Mouse (Mus musculus) embryonic stem cell, embryonic (primary cell): ENCODE measurements around the gene Mta2.
"Not testable (repeated sequence)": the region's sequence is repeated elsewhere in the genome, so short reads cannot be mapped to it uniquely, and the experiment has no call there.

Source experiments
- CTCF ChIA-PET, 4 experiments: fragments of 300-600 bp in 2 of 4; fragments of 350-600 bp in 2 of 4; sonication (Branson Sonifier 250); formaldehyde crosslinking; loops; one replicate each; lab custom pipeline; 2022; ENCODE audit warnings: inconsistent platforms in 2 of 4; lab: Charles Lee
- POLR2A ChIA-PET, 4 experiments: fragments of 300-600 bp in 2 of 4; fragments of 350-600 bp in 2 of 4; sonication (Branson Sonifier 250); formaldehyde crosslinking; loops; one replicate each; lab custom pipeline; 2022; ENCODE audit warnings: antibody characterized with exemption in 4 of 4, inconsistent platforms in 1 of 4; lab: Charles Lee

Gene Mta2

DNA sequence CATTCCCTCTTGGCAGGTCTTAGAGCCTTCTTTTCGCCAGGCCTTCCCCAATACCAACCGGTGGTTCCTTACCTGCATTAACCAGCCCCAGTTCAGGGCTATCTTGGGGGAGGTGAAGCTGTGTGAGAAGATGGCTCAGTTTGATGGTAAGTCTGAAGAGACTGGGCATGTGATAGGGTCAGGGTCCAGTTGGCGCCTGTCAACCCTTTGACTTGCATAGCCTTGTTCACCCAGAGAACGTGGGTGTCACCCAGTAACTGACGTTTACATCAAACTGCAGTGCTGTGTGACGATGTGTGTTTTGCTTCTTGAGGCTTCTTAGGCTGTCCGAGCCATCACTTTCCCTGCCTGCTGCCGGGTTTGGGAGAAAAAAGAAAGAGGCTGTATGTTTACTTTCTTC is 30.8 kb downstream of the Mta2 start:
- POLR2A ChIA-PET: interaction anchor here (0.6 to 23.4 kb wide), 38 partner anchors 8 to 250 kb away, joined by 3 to 604 read pairs (median 6); partner anchors contain the start of genes Mta2 (in 3 of the 4), 1810009A15Rik (in 2 of the 4), Ahnak (in 2 of the 4) and B3gat3 (in 2 of the 4)
- CTCF ChIA-PET: not testable (repeated sequence)

DNA sequence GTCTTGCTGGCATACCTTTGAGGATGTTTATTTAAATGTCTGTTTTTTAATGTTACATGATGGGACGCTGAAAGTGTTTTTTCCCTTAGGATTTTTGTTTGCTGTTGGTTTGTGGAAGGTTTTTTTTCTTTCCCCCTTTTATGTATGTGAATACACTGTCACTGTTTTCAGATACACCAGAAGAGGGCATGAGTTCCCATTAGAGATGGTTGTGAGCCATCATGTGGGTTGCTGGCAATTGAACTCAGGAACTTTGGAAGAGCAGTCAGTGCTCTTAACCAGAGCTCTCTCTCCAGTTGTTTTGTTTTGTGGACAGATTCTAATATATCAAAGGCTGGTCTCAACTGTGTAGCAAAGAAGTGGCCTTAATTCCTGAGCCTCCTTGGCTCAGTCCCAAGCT is 33.0 kb downstream of the Mta2 start:
- ChIA-PET CTCF (interaction anchor here in 2 of 4 experiments (0.9 to 3.4 kb wide), 4 partner anchors 14 to 135 kb away, joined by 3 to 12 read pairs (median 7); partner anchors contain the start of gene Ahnak (in 1 of the 2)), POLR2A (interaction anchor here (0.6 to 23.4 kb wide), 36 partner anchors 4 to 252 kb away, joined by 3 to 604 read pairs (median 6); partner anchors contain the start of genes Ahnak (in 3 of the 4), Eef1g (in 3 of the 4), Tut1 (in 3 of the 4) and 1810009A15Rik (in 2 of the 4))

GRCm38 (mm10) chr19:8975491-8975890 is 33.8 kb downstream of the Mta2 start:
- CTCF ChIA-PET: interaction anchor here (0.7 to 9.2 kb wide), 8 partner anchors 13 to 134 kb away, joined by 3 to 57 read pairs (median 5); partner anchors contain the start of gene Ahnak (in 1 of the 4)
- POLR2A ChIA-PET: interaction anchor here (0.5 to 23.4 kb wide), 37 partner anchors 5 to 1622 kb away, joined by 3 to 604 read pairs (median 6); partner anchors contain the start of genes 1810009A15Rik (in 3 of the 4), Ahnak (in 3 of the 4), Eef1g (in 3 of the 4) and Gm49416 (in 3 of the 4)

- ChIA-PET CTCF (interaction anchor here (0.6 to 9.2 kb wide), 18 partner anchors 10 to 909 kb away, joined by 3 to 57 read pairs (median 4); partner anchors contain the start of gene Eef1g (in 1 of the 4)), POLR2A (interaction anchor here (0.6 to 23.4 kb wide), 59 partner anchors 4 to 1623 kb away, joined by 3 to 604 read pairs (median 5); partner anchors contain the start of genes Ahnak (in 4 of the 4), Eef1g (in 4 of the 4), 1810009A15Rik (in 2 of the 4) and B3gat3 (in 2 of the 4))
Observed at GRCm38 (mm10) chr19:8976535-8976934, 34.9 kb downstream of the Mta2 start.

DNA sequence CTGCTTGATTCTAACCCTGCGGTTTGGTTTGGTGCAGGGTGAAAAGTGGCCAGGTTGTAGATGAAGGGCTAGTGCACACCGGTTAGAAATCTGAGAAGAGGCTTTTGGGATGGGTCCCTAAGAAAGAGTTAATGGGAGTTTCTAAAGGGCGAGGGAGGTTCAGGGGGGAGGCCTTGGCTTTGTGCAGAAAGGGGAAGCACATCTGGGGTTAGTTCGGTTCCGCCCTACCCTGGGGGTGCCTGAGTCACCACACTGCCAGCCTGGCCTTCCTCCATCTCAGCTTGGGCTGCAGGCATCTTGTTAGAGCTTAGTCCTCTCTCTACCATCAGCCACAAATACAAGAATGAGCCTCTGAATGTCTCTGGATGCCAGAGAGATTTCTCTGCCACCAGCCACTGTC is 39.1 kb downstream of the Mta2 start:
- ChIA-PET POLR2A (interaction anchor here (0.6 to 23.4 kb wide), 47 partner anchors 9 to 258 kb away, joined by 3 to 604 read pairs (median 5); partner anchors contain the start of genes Eef1g (in 3 of the 4), 1810009A15Rik (in 2 of the 4), Ahnak (in 2 of the 4) and Gm49416 (in 2 of the 4)), CTCF (interaction anchor here in 2 of 4 experiments (1.1 to 9.2 kb wide), 4 partner anchors 12 to 142 kb away, joined by 3 to 57 read pairs (median 6); partner anchors contain the start of gene Gng3 (in 1 of the 2))

DNA sequence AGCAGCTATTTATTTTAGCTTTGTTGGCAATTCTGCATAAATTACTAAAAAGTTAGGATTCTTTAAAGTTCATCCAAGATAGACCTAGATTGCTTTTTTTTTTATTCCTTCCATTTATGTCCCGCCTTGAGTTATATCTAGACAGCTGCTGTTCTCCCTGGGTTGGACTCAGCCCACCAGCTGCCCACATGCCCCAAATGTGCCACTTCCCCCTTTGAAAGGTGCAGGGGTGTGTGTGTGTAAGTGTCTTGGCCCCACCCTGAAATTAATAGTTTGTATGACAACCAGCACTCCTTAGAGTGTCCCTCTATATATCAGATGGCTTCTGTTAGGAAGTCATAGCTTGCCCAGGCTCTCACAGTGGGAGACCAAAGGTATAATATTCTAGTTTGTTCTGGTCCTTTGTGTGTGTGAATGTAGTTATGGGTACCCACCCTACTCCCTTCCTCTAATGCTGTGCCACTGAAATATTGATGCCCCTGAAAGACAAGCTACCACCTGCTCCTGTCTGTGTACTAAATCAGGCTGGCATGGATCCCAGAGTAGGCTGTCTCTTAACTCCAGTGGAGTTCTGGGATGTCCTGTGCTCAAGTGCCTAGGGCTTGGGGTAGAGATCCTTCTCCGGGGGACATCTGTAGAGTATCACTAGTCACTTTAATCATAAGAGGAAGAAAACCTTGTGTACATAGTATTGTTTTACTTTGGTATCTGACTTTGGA is 39.9 kb downstream of the Mta2 start:
- CTCF ChIA-PET: interaction anchor here in 3 of 4 experiments (0.6 to 9.2 kb wide), 4 partner anchors 11 to 118 kb away, joined by 3 to 57 read pairs (median 6); no protein-coding TSS in a partner anchor
- POLR2A ChIA-PET: interaction anchor here (0.5 to 23.4 kb wide), 52 partner anchors 8 to 1950 kb away, joined by 3 to 604 read pairs (median 5); partner anchors contain the start of genes Eef1g (in 3 of the 4), 1810009A15Rik (in 2 of the 4), Ahnak (in 2 of the 4) and Gm49416 (in 2 of the 4)

DNA sequence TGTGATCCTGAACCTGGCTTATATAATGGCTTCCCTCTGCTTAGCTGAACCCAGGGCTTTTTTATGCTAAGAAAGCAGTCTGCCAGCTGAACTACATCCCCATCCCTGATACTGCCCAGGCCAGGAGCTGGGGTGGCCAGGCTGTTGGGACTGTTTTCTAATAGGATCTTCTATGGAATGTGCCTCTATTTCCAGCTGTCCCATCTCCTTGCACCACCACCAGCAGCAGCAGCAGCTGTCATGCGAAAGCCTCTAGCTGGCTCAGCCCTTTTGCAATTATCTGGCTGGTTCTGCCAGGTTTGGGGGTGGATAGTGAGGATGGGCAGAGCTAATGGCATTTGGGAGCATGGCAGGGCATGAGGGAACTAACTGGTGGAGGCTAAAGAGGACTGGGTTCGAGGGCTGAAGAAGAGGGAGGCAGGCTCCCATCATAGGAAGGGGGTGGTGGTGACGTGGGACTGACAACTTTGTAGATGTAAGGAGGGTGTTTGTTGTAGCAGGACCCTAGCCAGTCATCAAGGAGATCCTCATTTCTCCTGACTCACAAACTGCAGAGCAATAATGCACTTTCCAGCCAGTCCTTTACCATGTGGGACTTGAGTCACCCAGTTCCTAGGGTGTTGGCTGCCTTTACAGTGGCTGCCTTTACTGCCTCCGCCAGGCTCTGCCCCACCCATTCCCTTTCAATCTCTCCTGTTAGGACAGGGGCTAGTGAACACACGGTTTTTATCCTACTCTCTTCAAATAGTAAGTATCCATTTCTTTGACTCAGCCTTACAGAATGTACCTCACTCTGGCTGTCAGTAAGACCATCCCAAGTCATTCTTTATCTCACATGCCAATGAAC is 40.9 kb downstream of the Mta2 start:
- POLR2A ChIA-PET: interaction anchor here (0.6 to 23.4 kb wide), 39 partner anchors 7 to 267 kb away, joined by 3 to 604 read pairs (median 6); partner anchors contain the start of genes Eef1g (in 3 of the 4), 1810009A15Rik (in 2 of the 4), Ahnak (in 2 of the 4) and Gm49416 (in 2 of the 4)

DNA sequence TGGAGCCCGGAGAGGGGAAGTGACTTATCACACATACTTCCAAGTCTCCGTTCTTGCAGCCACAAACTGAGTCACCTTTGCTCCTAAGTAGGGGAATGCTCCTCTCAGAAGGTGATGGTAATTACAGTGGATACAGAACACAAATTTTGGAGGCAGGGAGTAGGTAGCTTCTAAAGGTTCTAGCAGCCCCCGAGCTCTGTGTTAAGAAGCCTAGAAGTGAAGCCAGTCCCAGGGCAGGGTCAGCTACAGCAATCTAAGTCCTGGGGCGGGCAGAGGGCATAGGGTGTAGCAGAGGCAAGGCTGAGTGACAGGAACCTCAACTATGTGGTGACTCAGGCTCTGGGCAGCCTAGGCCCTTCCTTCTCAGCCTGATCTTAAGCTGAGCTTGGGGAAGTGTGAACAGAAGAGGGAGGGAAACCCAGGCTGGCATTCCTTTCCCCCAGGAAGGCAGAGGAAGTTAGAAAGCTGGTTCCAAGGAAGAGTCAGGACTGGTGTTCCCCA is 41.5 kb downstream of the Mta2 start:
- CTCF ChIA-PET: interaction anchor here in 3 of 4 experiments (0.7 to 9.2 kb wide), 4 partner anchors 10 to 130 kb away, joined by 3 to 57 read pairs (median 4); no protein-coding TSS in a partner anchor
- POLR2A ChIA-PET: interaction anchor here (0.6 to 23.4 kb wide), 47 partner anchors 8 to 260 kb away, joined by 3 to 604 read pairs (median 5); partner anchors contain the start of genes Eef1g (in 3 of the 4), 1810009A15Rik (in 2 of the 4), Gm49416 (in 2 of the 4) and Tut1 (in 2 of the 4)

More for the DNA sequence above, 40.9 kb downstream of the Mta2 start:
- CTCF ChIA-PET: interaction anchor here in 1 of 4 experiments (9.2 kb wide), 1 partner anchor 100 kb away, joined by 57 read pairs; no protein-coding TSS in a partner anchor

DNA sequence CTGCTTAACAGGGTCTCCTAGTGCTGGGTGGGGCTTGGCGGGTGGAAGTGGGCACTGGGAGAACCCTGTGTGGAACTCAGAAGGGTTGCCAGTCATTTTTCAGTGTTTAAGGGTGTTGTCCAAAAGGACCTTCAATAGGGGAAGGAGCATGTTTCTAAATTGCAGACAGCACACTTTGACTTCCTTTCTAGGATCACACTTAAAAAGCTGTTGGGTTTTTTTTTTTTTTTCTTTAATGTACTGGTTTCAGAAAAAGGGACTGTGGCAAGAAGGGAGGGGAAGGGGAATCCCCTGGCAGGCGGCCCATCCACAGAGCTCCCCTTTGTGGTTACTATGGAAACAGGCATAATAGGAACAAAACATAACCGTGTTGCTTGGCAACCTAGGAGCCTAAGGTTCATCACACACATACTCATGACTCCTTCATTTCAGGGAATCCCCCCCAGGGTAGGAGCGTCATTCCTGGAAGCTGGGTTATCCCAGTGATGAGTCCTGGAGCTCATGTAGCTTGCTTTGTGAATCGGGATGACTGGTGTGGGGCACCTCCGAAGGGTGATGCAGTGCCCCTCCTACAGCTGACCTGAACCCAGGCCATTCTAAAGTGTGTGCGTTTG is 42.7 kb downstream of the Mta2 start:
- POLR2A ChIA-PET: interaction anchor here (0.7 to 23.4 kb wide), 75 partner anchors 6 to 270 kb away, joined by 3 to 604 read pairs (median 4); partner anchors contain the start of genes Eef1g (in 3 of the 4), 1810009A15Rik (in 2 of the 4), Gm49416 (in 2 of the 4) and Gng3 (in 2 of the 4)
- CTCF ChIA-PET: interaction anchor here in 2 of 4 experiments (1.2 to 9.2 kb wide), 5 partner anchors 9 to 131 kb away, joined by 3 to 57 read pairs (median 4); partner anchors contain the start of gene Eef1g (in 1 of the 2)

GRCm38 (mm10) chr19:8985891-8986290 is 44.2 kb downstream of the Mta2 start:
- CTCF ChIA-PET: no interaction called here
- POLR2A ChIA-PET: interaction anchor here (0.6 to 23.4 kb wide), 12 partner anchors 9 to 124 kb away, joined by 3 to 604 read pairs (median 12); partner anchors contain the start of genes 1810009A15Rik (in 2 of the 4), Eef1g (in 2 of the 4), Gm49416 (in 2 of the 4) and Ganab (in 1 of the 4)

DNA sequence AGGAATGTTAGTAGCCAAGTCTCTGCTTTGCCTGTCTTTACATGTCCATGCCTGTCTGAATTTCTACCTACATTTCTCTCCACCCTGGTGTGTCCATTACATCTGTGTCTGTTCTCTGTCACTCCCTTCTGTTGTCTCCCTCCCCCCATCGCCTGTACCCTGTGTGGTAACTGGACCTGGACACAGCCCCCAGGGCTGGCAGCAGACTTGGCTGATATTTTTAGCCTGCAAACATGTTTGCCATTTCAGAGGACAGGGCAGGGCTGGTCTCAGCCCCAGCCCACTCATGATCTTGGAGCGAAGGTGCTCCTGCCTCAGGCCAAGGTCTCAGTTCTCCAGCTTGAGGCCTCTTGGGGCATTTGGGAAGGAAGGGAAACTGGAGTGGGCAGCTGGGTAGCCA is 46.1 kb downstream of the Mta2 start:
- POLR2A ChIA-PET: interaction anchor here (0.9 to 6.5 kb wide), 26 partner anchors 9 to 275 kb away, joined by 3 to 438 read pairs (median 18); partner anchors contain the start of genes 1810009A15Rik (in 3 of the 4), Gm49416 (in 3 of the 4), Eef1g (in 2 of the 4) and Bscl2 (in 1 of the 4)
- CTCF ChIA-PET: interaction anchor here in 2 of 4 experiments (1.2 to 6.1 kb wide), 4 partner anchors 9 to 96 kb away, joined by 3 to 60 read pairs (median 5); no protein-coding TSS in a partner anchor

GRCm38 (mm10) chr19:8988346-8989065 is 46.8 kb downstream of the Mta2 start:
- ChIA-PET POLR2A (interaction anchor here (0.5 to 6.5 kb wide), 67 partner anchors 9 to 276 kb away, joined by 3 to 438 read pairs (median 7); partner anchors contain the start of genes 1810009A15Rik (in 3 of the 4), Eef1g (in 3 of the 4), Gm49416 (in 3 of the 4) and Slc3a2 (in 3 of the 4)), CTCF (interaction anchor here in 2 of 4 experiments (0.6 to 6.1 kb wide), 7 partner anchors 9 to 227 kb away, joined by 3 to 60 read pairs (median 5); no protein-coding TSS in a partner anchor)

- CTCF ChIA-PET: interaction anchor here in 3 of 4 experiments (0.5 to 6.1 kb wide), 13 partner anchors 9 to 271 kb away, joined by 3 to 60 read pairs (median 3); no protein-coding TSS in a partner anchor
- POLR2A ChIA-PET: interaction anchor here (0.5 to 6.5 kb wide), 99 partner anchors 7 to 277 kb away, joined by 3 to 438 read pairs (median 5); partner anchors contain the start of genes 1810009A15Rik (in 3 of the 4), Eef1g (in 3 of the 4), Gm49416 (in 3 of the 4) and Slc3a2 (in 3 of the 4)
Observed at GRCm38 (mm10) chr19:8989066-8989566, 47.4 kb downstream of the Mta2 start, which contains the start of gene Ahnak. Ahnak (plus strand) TSS chr19:8989284.
